Mouse (Mus musculus): ENCODE data around the gene Tmem274. TPM values are rescaled to one million over a fixed set of nuclear protein-coding genes. Genes with fewer than 3 reads are reported as not detected.
A peak's percentile ranks its signal among the peaks of the same experiment; 100 is the strongest.

Tmem274 gene
- total RNA-seq, 2 experiments from 2014 or later: not detected

GRCm38 (mm10) chr4:149469557-149469956, 7.6 kb upstream of the Tmem274 start:
- DNase-seq (ENCODE audit: low spot score in 2 of 2): no peak

GRCm38 (mm10) chr4:149475096-149475495, 2.1 kb upstream of the Tmem274 start:
- DNase-seq (ENCODE audit: low spot score in 2 of 2): no peak

GRCm38 (mm10) chr4:149484566-149484965, 7.4 kb downstream of the Tmem274 start:
- DNase-seq (ENCODE audit: low spot score in 2 of 2): no peak

- DNase-seq (ENCODE audit: low spot score in 2 of 2): peak; percentile 94
These were observed 8.1 kb downstream of the Tmem274 start, which contains the start of the genes Nmnat1 and Lzic for GRCm38 (mm10) chr4:149485053-149485824. TSS of gene Nmnat1 (minus strand) at chr4:149485202. TSS of gene Lzic (plus strand) at chr4:149485229.

- peak; percentile 16 to 35 for DNase-seq (ENCODE audit: low spot score in 2 of 2)
These were observed 8.6 kb downstream of the Tmem274 start for GRCm38 (mm10) chr4:149485825-149486206.

GRCm38 (mm10) chr4:149487729-149488128, 10.6 kb downstream of the Tmem274 start:
- DNase-seq (ENCODE audit: low spot score in 2 of 2): no peak

GRCm38 (mm10) chr4:149489415-149490240, 12.4 kb downstream of the Tmem274 start:
- DNase-seq (ENCODE audit: low spot score in 2 of 2): no peak

- DNase-seq (ENCODE audit: low spot score in 2 of 2): no peak
These were observed 14.0 kb downstream of the Tmem274 start for GRCm38 (mm10) chr4:149491151-149491550.

- peak; percentile 34 to 42 for DNase-seq (ENCODE audit: low spot score in 2 of 2)
These were observed 19.4 kb downstream of the Tmem274 start for GRCm38 (mm10) chr4:149496612-149497011.

- no peak for DNase-seq (ENCODE audit: low spot score in 2 of 2)
These were observed 21.7 kb downstream of the Tmem274 start for GRCm38 (mm10) chr4:149498901-149499300.

- DNase-seq (ENCODE audit: low spot score in 2 of 2): no peak
These were observed 22.6 kb downstream of the Tmem274 start for GRCm38 (mm10) chr4:149499790-149500189.

- no peak for DNase-seq (ENCODE audit: low spot score in 2 of 2)
These were observed 27.2 kb downstream of the Tmem274 start for GRCm38 (mm10) chr4:149504363-149504762.

GRCm38 (mm10) chr4:149504858-149505257, 27.7 kb downstream of the Tmem274 start:
- no peak for DNase-seq (ENCODE audit: low spot score in 2 of 2)

GRCm38 (mm10) chr4:149505261-149505967, 28.2 kb downstream of the Tmem274 start:
- DNase-seq (ENCODE audit: low spot score in 2 of 2): peak in 1 of 2 experiments; percentile 44

- no peak for DNase-seq (ENCODE audit: low spot score in 2 of 2)
These were observed 29.7 kb downstream of the Tmem274 start for GRCm38 (mm10) chr4:149506904-149507303.

- DNase-seq (ENCODE audit: low spot score in 2 of 2): no peak
These were observed 34.1 kb downstream of the Tmem274 start for GRCm38 (mm10) chr4:149511221-149511646.

- DNase-seq (ENCODE audit: low spot score in 2 of 2): no peak
These were observed 34.9 kb downstream of the Tmem274 start for GRCm38 (mm10) chr4:149512072-149512471.

GRCm38 (mm10) chr4:149515706-149516105, 38.5 kb downstream of the Tmem274 start:
- DNase-seq (ENCODE audit: low spot score in 2 of 2): no peak

- DNase-seq (ENCODE audit: low spot score in 2 of 2): peak; percentile 95 to 97
These were observed 40.7 kb downstream of the Tmem274 start, which contains the start of gene Ctnnbip1 for GRCm38 (mm10) chr4:149517868-149518340. TSS of gene Ctnnbip1 (plus strand) at chr4:149518236.

- peak; percentile 32 to 52 for DNase-seq (ENCODE audit: low spot score in 2 of 2)
These were observed 41.4 kb downstream of the Tmem274 start for GRCm38 (mm10) chr4:149518351-149519220.

Measured in layer of hippocampus, postnatal 10 days (tissue).